Mouse (Mus musculus) liver, embryonic 14.5 days (tissue): ENCODE measurements around the gene Ivns1abp.

Source experiments
- CTCF ChIP-seq: IDR thresholded peaks from 2 replicates; pipeline ENCODE4 v1.5.1; 2016; ENCODE audit warnings: antibody characterized with exemption, low read depth, control low read depth
- EP300 ChIP-seq: IDR thresholded peaks from 2 replicates; pipeline ENCODE4 v1.6.1; 2016; ENCODE audit warnings: antibody characterized with exemption, low read depth

DNA sequence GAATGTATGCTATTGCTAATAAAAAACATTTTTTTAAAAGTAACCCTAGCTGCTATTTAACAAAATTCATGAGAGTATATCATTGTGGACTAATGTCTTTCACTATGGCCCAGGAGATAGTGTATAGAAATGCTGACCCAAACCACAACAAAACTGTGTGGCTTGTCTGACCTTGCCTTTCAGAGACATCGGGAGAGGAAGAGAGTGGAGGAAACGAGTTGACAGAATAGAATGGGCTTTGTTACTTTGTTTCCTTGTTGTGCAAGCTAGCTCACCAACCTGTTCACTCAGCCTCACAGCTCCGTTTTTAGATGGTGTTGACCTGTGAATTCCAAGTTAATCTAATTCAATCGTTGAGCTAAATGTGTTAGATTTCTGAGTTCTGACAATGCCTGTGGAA lies 23.9 kb upstream of the Ivns1abp start:
- no peak for TF ChIP-seq CTCF
- TF ChIP-seq EP300, result no peak
